Mouse (Mus musculus) lung, adult 2 months (tissue): Measurements from ENCODE around the gene Kptn.

Source experiments
- CTCF ChIP-seq: fragments of 200-500 bp; IDR thresholded peaks from 2 replicates; pipeline ENCODE4 v1.5.1; 2011; ENCODE audit warnings: mild to moderate bottlenecking, low read length, control low read depth; ENCODE audit not compliant: insufficient read depth
- POLR2A ChIP-seq: fragments of 200-500 bp; IDR thresholded peaks from 2 replicates; pipeline ENCODE4 v1.6.1; 2011; ENCODE audit warnings: low read depth, mild to moderate bottlenecking, control low read depth, low read length, borderline replicate concordance; ENCODE audit errors: extremely low read depth

DNA sequence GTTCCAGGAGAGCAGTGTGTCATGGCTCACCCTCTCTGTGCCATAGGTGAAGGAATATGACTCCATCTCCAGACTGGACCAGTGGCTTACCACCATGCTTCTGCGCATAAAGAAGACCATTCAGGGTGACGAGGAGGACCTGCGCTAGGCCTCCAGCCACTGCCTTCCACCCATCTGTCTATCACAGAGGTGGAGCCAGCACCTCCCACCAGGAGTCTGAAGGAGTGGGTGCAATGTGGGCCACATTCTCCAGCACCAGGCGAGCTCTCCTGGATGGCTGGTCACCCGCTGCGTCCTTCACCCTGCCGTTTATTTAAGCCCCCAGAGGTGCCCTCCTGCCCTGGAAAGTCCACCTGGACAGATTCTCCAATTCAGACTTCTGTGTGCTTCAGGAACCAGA lies 3.3 kb upstream of the Kptn start:
- TF ChIP-seq CTCF, result no peak
- no peak for TF ChIP-seq POLR2A
